Mouse (Mus musculus): ENCODE data around the gene Lgals3bp.

DNA sequence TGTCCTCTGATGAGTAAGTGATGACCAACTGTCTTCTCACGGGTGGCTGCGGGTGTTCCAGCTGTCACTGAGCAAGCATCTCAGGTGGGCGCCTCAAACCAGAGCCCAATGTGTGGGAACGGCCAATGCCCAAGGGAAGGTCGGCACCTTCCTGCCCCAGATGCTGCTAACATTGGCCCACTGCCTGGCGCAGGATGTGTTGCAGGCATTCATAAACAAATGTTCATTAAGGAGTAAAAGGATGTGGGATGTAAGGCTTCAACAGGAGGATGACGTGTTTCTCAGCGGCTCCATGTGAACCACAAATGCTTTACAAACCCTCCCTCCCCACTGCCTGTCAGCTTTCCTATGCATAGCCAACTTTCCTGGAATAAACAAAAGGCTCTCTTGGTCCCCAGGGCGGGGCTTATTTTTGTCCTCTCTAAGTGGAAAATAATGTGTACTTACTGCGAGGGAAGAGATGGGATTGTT is 31.5 kb upstream of the Lgals3bp start:
- TF ChIP-seq CTCF (IDR thresholded peaks at IDR 0.05; ENCODE audit: borderline replicate concordance, control insufficient read depth, extremely low read depth, insufficient read depth, low read length, poor library complexity) (no peak), POLR2A (IDR thresholded peaks at IDR 0.05; ENCODE audit: control insufficient read depth, extremely low read depth, insufficient read depth, low read length, poor library complexity) (no peak)
